Mouse (Mus musculus): ENCODE measurements around the gene Dach1.
A peak's percentile ranks its signal among the peaks of the same experiment; 100 is the strongest.

Gene Dach1

DNA sequence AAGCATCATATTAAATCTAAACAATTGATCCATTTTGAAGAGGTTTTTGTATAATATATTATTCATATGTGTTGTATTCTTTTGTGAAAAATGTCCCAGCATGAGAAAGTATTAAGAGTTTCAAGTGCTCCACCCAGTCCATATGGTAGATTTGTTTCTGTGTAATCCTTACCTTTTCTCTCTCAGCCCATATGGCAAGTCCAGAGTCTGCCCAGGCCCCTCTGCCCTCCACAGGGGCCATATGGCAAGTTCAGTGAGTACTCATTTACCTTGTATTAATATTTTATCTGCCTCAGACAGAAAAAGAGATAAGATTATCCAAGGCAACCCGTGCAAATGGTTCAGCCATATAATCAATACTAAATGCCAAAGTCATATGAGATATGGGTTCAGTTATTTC is 314.2 kb downstream of the Dach1 start:
- no peak for DNase-seq (ENCODE audit: low read depth, low spot score)

GRCm38 (mm10) chr14:97850486-97850885 is 319.1 kb downstream of the Dach1 start:
- no peak for DNase-seq (ENCODE audit: low read depth, low spot score)

GRCm38 (mm10) chr14:97847641-97848040 is 321.9 kb downstream of the Dach1 start:
- DNase-seq (ENCODE audit: low read depth, low spot score) = no peak

DNA sequence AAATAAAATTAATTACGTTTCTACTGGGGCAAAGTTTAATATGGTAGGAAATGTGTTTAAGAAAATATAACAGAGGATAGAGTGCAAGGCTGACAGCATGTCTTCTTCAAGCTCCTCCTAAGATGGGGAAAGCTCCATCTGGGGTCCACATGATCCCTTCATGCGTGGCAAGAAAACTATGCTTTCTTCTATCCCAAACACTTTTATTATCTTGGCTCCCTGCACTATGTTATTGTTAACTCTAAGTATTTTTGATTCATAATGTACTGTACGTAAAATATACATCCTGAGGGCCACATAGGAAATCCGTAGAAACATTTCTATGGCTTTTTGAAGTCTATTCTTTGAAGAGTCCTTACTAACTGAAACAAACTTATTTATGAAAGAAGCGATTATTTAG is 330.3 kb downstream of the Dach1 start:
- no peak for DNase-seq (ENCODE audit: low read depth, low spot score)

DNA sequence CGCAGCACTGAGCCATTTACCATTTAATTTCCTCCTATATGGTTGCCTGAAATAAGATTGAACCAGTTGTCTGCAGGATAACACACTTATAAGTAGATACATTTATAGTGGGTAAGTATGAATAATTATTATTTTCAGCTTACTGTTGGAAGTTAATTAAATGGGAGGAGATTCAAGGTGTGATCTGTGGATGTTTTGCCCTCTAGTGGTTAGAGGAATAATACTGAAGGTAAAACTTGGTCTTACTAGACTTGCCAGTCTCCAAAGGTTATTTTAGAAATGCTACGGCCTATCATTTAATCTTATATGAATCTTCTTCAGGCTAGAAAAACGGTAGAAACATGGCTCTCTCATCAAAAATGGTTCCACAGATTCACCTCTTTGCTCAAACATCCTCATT is 339.7 kb downstream of the Dach1 start:
- DNase-seq (ENCODE audit: low read depth, low spot score) = no peak

GRCm38 (mm10) chr14:97814555-97815175 is 354.9 kb downstream of the Dach1 start:
- peak; percentile 20 for DNase-seq (ENCODE audit: low read depth, low spot score)

DNA sequence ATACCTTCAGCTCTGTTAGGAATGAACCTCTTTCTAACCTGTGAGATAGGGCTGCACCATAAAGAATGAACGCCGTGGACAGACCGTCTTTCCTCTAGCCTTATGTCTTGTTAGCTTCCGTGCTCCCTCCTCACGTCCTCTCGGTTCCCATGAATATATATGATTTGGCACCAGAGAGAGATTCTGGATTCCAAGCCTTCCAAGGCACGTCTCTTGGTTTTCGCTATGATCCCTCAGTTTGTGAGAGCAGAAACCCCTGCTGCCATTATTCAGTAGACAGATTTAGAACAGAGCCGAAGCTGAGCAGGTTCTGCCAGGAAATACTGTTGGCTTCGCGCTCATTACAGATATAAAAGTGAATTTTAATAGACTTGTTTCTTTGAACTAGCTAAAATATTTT is 356.0 kb downstream of the Dach1 start:
- DNase-seq (ENCODE audit: low read depth, low spot score) = no peak

DNA sequence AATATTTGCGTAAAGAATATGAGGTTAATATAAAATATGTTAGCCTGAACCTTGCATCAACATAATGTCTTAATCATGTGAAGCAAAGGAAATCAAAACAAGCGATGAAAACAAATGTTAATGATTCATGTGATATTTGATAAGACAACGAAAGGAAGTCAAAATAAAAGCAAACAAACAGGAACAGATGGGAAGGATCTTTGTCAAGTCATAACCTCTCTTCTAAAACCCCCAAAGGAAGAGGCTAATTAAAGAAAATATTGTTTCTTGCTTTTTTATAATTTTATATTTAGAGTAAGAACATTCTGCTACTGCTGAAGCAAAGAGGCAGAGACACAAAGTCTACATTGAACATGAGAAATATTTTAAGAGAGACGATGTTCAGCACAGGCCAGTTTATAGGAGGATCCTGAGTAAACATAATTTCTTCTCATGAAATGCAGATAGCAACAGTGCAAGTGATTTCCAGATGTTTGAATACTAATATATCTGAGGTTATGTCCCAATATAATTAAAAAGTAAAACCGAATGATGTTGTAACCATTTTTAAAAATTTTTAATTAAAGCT is 374.1 kb downstream of the Dach1 start:
- no peak for DNase-seq (ENCODE audit: low read depth, low spot score)

- DNase-seq (ENCODE audit: low read depth, low spot score) = no peak
Observed at GRCm38 (mm10) chr14:97774135-97774767, 395.3 kb downstream of the Dach1 start.

DNA sequence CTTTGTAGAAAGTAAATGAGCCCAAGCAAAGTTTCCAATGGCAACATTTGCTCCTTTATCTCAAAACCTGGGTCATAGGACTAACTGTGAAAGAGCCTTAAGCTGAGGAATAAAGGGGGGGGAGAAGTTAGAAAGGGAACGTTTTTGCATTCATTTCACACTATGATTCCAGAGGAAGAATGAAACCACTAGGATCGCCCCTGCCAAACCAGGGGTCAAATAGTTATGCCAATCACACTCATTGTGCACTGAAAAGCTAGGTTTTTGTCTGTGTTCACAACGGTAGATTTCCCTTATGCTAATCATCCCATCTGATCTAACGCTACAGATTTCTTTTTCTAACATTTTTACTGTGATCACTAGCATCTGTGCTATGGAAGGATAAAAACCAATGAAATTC is 415.2 kb downstream of the Dach1 start:
- no peak for DNase-seq (ENCODE audit: low read depth, low spot score)

GRCm38 (mm10) chr14:97753973-97754372 is 415.6 kb downstream of the Dach1 start:
- DNase-seq (ENCODE audit: low read depth, low spot score) = no peak

DNA sequence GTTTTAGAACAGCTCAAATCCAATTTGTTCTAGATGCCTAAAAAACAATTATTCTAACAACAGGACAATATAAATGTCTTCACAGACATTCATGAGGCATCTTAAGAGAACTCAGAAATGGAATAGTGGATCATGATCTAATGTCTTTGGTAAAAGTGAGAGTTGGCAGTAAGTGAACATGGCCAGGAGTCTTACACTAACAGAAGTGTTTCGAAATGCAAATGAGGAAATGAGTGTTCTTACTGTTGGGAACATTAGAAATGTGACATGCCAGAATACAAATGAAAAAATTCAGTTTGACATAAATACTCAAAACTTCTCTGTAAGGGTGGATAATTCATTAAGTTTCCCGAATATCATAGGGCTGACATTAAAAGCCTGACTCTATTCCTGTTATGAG is 426.3 kb downstream of the Dach1 start:
- DNase-seq (ENCODE audit: low read depth, low spot score) = no peak

- DNase-seq (ENCODE audit: low read depth, low spot score) = no peak
Observed at GRCm38 (mm10) chr14:97742785-97743184, 426.8 kb downstream of the Dach1 start.

All from retina, postnatal 7 days (tissue).